11 mouse cellular contexts compared by ENCODE assay signal in the genomic region with DNA sequence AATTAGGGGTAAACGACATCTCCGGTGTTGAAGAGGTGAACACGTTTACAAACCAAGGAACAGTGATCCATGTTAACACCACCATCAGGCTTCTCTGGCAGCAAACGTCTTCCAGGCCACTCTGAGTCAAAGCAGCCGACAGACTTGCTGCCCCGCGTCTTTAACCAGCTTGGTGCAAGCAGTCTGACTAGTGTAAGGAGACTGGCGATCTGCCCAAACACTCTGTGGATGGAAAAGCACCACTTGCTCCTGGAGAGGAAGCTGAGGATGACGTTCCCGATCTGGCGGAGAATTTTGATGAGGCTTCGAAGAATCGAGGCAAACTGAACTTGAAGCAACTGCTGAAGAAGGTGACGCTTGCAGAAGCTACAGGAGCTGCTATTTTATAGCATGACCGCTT. TPM values are rescaled to one million over a fixed set of nuclear protein-coding genes. Genes with fewer than 3 reads are reported as not detected.
DNase-seq lines count a peak whose midpoint lies in the region; ATAC-seq and TF ChIP-seq lines count a peak whose summit lies in the region.
"Had no signal": no experiment of that assay in that cellular context is flagged by ENCODE, and none has a peak within 500 bp of the region (broad histone marks: within the 10 kb centered on the region; RNA-seq: fewer than 3 reads in every experiment).

No protein-coding gene starts in this region.

- H3K9ac ChIP-seq in forebrain, postnatal 0 days: no peak overlapping the region
- no peak overlapping the region for H3K9ac ChIP-seq in forebrain, embryonic 12.5 days
- H3K9ac ChIP-seq in lung, embryonic 15.5 days: no peak overlapping the region

- no peaks in the 10 kb centered on the region for H3K27me3 ChIP-seq in forebrain, postnatal 0 days (ENCODE audit: insufficient read depth, low read length)
- peaks cover 5% of the 10 kb centered on the region; the same call in 1 of the 2 replicates for H3K27me3 ChIP-seq in forebrain, embryonic 12.5 days
- H3K27me3 ChIP-seq in lung, embryonic 15.5 days: no peaks in the 10 kb centered on the region
- H3K27me3 ChIP-seq: CH12.LX had no signal

- no peak overlapping the region for H3K27ac ChIP-seq in forebrain, postnatal 0 days (ENCODE audit: low read depth, low read length)
- H3K27ac ChIP-seq in forebrain, embryonic 12.5 days: no peak overlapping the region
- no peak overlapping the region for H3K27ac ChIP-seq in lung, embryonic 15.5 days
- H3K27ac ChIP-seq: macrophage had no signal

- no peak overlapping the region for H3K4me2 ChIP-seq in forebrain, postnatal 0 days (ENCODE audit: low read depth)
- H3K4me2 ChIP-seq in forebrain, embryonic 12.5 days: no peak overlapping the region
- H3K4me2 ChIP-seq in lung, embryonic 15.5 days: 0 out of 2 replicates have a peak overlapping the region, but pooled peaks have one; percentile 5

- H3K36me3 ChIP-seq in forebrain, postnatal 0 days (ENCODE audit: insufficient read depth): no peaks in the 10 kb centered on the region
- no peaks in the 10 kb centered on the region for H3K36me3 ChIP-seq in forebrain, embryonic 12.5 days (replicated peaks)
- H3K36me3 ChIP-seq in lung, embryonic 15.5 days: no peaks in the 10 kb centered on the region

- no peak for ATAC-seq in forebrain, postnatal 0 days
- ATAC-seq in forebrain, embryonic 12.5 days (ENCODE audit: low FRiP score): no peak
- ATAC-seq in lung, embryonic 15.5 days (ENCODE audit: borderline replicate concordance, extremely low read depth, low FRiP score, low TSS enrichment): no peak
- no peak for ATAC-seq in frontal cortex, adult (ENCODE audit: low TSS enrichment)

- no peaks in the 10 kb centered on the region for H3K4me1 ChIP-seq in forebrain, postnatal 0 days (ENCODE audit: insufficient read depth)
- H3K4me1 ChIP-seq in forebrain, embryonic 12.5 days: peaks cover 6% of the 10 kb centered on the region; the same call in 1 of the 2 replicates
- H3K4me1 ChIP-seq in lung, embryonic 15.5 days: 0 out of 2 replicates have a peak, but pooled peaks cover 9% of the 10 kb centered on the region

- TF ChIP-seq CTCF in forebrain, postnatal 0 days (IDR thresholded peaks at IDR 0.05; ENCODE audit: low read depth): no peak

- WGBS in forebrain, postnatal 0 days: 40% methylated on average over 15 of the region's 15 CpGs
- 80% methylated on average over 15 of the region's 15 CpGs for WGBS in forebrain, embryonic 12.5 days
- 27% methylated on average over 15 of the region's 15 CpGs for WGBS in lung, embryonic 15.5 days

- H3K9me3 ChIP-seq in forebrain, postnatal 0 days (ENCODE audit: low read length): no peaks in the 10 kb centered on the region
- H3K9me3 ChIP-seq in forebrain, embryonic 12.5 days: no peaks in the 10 kb centered on the region
- no peaks in the 10 kb centered on the region for H3K9me3 ChIP-seq in lung, embryonic 15.5 days

- no peak overlapping the region for H3K4me3 ChIP-seq in forebrain, postnatal 0 days (ENCODE audit: low read depth, low read length)
- H3K4me3 ChIP-seq in forebrain, embryonic 12.5 days (replicated peaks): no peak overlapping the region
- no peak overlapping the region for H3K4me3 ChIP-seq in lung, embryonic 15.5 days

- peak; percentile 63 for DNase-seq in forebrain, postnatal 0 days
- DNase-seq in layer of hippocampus, adult 11-12 months (ENCODE audit: low spot score): peak; percentile 26
- DNase-seq in layer of hippocampus, postnatal 14 days (ENCODE audit: low spot score in 2 of 2): no peak
- DNase-seq in NIH3T3 (ENCODE audit: low read depth): peak; percentile 66
- no peak for DNase-seq in adrenal gland, postnatal 14 days
- DNase-seq: adrenal gland, adult 8-10 months had no signal

RNA-seq across cellular contexts. Expression of gene Med13l, which starts 57.5 kb away (rescaled TPM):
- 27.9 and 31.0 TPM in 2 replicates for total RNA-seq in forebrain, postnatal 0 days (2014; rRNA removed)
- 9.1 and 12.5 TPM in 2 replicates for polyA plus RNA-seq in forebrain, postnatal 0 days (2015; fragmentation: Nextera tagmentation; extraction: Ambion mirVana)
- polyA plus RNA-seq in forebrain, embryonic 12.5 days (2016; fragmentation: Nextera tagmentation; extraction: Ambion mirVana): 17.7 and 19.1 TPM in 2 replicates
- total RNA-seq in layer of hippocampus, postnatal 14 days (2021): 10 to 100 TPM; 74.8 to 75.7 TPM
- polyA plus RNA-seq in lung, embryonic 15.5 days (2015; fragmentation: Nextera tagmentation; extraction: Ambion mirVana): 9.1 and 9.3 TPM in 2 replicates
- total RNA-seq in adrenal gland, postnatal 14 days (2021): 36.2 and 45.3 TPM in 2 replicates

Comparison
In these comparisons a context has a peak if more than half of its experiments do, and no peak if none do; other contexts are left out.
1. DNase-seq: peak in forebrain, postnatal 0 days (single experiment), layer of hippocampus, adult 11-12 months (single experiment) and NIH3T3 (single experiment); none in layer of hippocampus, postnatal 14 days (0 of 2) and adrenal gland, postnatal 14 days (single experiment).